In genomic region chr16:75446901-75447514, GRCm38 (mm10) we compare ENCODE assay signal across 8 mouse cellular contexts.
DNase-seq lines count a peak whose midpoint lies in the region; ATAC-seq and TF ChIP-seq lines count a peak whose summit lies in the region.

No protein-coding gene starts in this region.

- H3K36me3 ChIP-seq in heart, embryonic 12.5 days = no peaks in the 10 kb centered on the region
- no peaks in the 10 kb centered on the region for H3K36me3 ChIP-seq in hindbrain, embryonic 13.5 days

- DNase-seq in heart, adult 8-10 months (ENCODE audit: low spot score) = no peak
- DNase-seq in embryo, embryonic 10 days (ENCODE audit: low spot score) = peak; percentile 72
- peak; percentile 19 to 30 for DNase-seq in left cerebral cortex, postnatal 10 days (ENCODE audit: extremely low spot score in 1 of 2, low spot score in 2 of 2)
- DNase-seq in gastrocnemius, adult 18-20 months (ENCODE audit: low spot score) = no peak
- no peak for DNase-seq in heart, postnatal 25 days (ENCODE audit: low spot score)

- no peak for TF ChIP-seq CTCF in olfactory bulb, adult 2 months (IDR thresholded peaks at IDR 0.05; ENCODE audit: insufficient read depth, low read depth, low read length)

- intact Hi-C loops in left cerebral cortex, postnatal 10 days (cut with DNase I) = no loop called here
- intact Hi-C loops in heart, postnatal 25 days (cut with DNase I) = no loop called here

- no peaks in the 10 kb centered on the region for H3K4me1 ChIP-seq in heart, embryonic 12.5 days (replicated peaks)
- peaks cover 13% of the 10 kb centered on the region for H3K4me1 ChIP-seq in hindbrain, embryonic 13.5 days (replicated peaks)
- peaks cover 4% of the 10 kb centered on the region for H3K4me1 ChIP-seq in olfactory bulb, adult 2 months (ENCODE audit: control insufficient read depth, insufficient read depth, low read length)

- no peak for TF ChIP-seq POLR2A in olfactory bulb, adult 2 months (IDR thresholded peaks at IDR 0.05; ENCODE audit: insufficient read depth, low read depth, low read length)

- no peaks in the 10 kb centered on the region for H3K9me3 ChIP-seq in heart, embryonic 12.5 days (replicated peaks)
- no peaks in the 10 kb centered on the region for H3K9me3 ChIP-seq in hindbrain, embryonic 13.5 days

- ATAC-seq in heart, embryonic 12.5 days (ENCODE audit: insufficient number of reproducible peaks, low FRiP score) = no peak
- ATAC-seq in hindbrain, embryonic 13.5 days (ENCODE audit: low FRiP score) = peak; percentile 81

- no peak overlapping the region for H3K4me3 ChIP-seq in heart, embryonic 12.5 days
- H3K4me3 ChIP-seq in hindbrain, embryonic 13.5 days = peak overlapping the region; percentile 41
- H3K4me3 ChIP-seq in olfactory bulb, adult 2 months (ENCODE audit: insufficient read depth, low read depth, low read length) = peak overlapping the region; percentile 39

- no peak overlapping the region for H3K9ac ChIP-seq in heart, embryonic 12.5 days
- H3K9ac ChIP-seq in hindbrain, embryonic 13.5 days = peak overlapping the region; percentile 61

- H3K27me3 ChIP-seq in heart, embryonic 12.5 days (replicated peaks) = no peaks in the 10 kb centered on the region
- no peaks in the 10 kb centered on the region for H3K27me3 ChIP-seq in hindbrain, embryonic 13.5 days

- 4% methylated on average over 14 of the region's 14 CpGs for WGBS in heart, embryonic 12.5 days
- 2% methylated on average over 14 of the region's 14 CpGs for WGBS in hindbrain, embryonic 13.5 days
- WGBS in olfactory bulb, adult 2 months = 1% methylated on average over 14 of the region's 14 CpGs

- H3K27ac ChIP-seq in heart, embryonic 12.5 days (ENCODE audit: poor library complexity, severe bottlenecking) = no peak overlapping the region
- no peak overlapping the region for H3K27ac ChIP-seq in hindbrain, embryonic 13.5 days
- H3K27ac ChIP-seq in olfactory bulb, adult 2 months (ENCODE audit: insufficient read depth, low read depth, low read length) = no peak overlapping the region

- H3K4me2 ChIP-seq in heart, embryonic 12.5 days = peak overlapping the region; percentile 50
- H3K4me2 ChIP-seq in hindbrain, embryonic 13.5 days = peak overlapping the region; percentile 67

Comparison
In these comparisons a context has a peak if more than half of its experiments do, and no peak if none do; other contexts are left out.
1. DNase-seq: peak in embryo, embryonic 10 days (single experiment) and left cerebral cortex, postnatal 10 days (2 of 2); none in heart, adult 8-10 months (single experiment), gastrocnemius, adult 18-20 months (single experiment) and heart, postnatal 25 days (single experiment).